Mouse (Mus musculus) lung, postnatal 0 days (tissue): ENCODE data around the gene Serac1.

Source experiments
- CTCF ChIP-seq: IDR thresholded peaks from 2 replicates; pipeline ENCODE4 v1.5.1; 2016; ENCODE audit warnings: antibody characterized with exemption, mild to moderate bottlenecking
- EP300 ChIP-seq: IDR thresholded peaks from 2 replicates; pipeline ENCODE4 v1.6.1; 2016; ENCODE audit warnings: antibody characterized with exemption, mild to moderate bottlenecking, control low read depth

DNA sequence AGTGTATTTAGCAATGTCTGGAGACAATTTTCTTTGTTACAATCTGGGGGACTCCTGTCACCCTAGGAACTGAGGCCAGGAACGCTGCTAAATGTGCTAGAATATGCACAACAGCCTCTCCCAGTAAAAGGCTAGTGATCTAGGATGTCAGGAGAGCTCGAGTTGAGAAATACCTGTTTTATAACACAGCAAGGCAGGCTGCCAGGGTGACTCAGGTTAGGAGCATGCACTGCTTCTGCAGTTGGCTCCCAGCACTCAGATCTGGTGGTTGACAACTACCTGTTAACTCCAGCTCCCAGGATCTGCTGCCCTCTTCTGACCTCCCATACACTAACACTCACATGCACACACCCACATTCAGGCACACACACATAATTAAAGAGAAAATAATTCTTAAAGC lies 13.5 kb downstream of the Serac1 start:
- TF ChIP-seq CTCF: no peak
- TF ChIP-seq EP300: no peak
